Mouse (Mus musculus): ENCODE results near the gene Faf1. TPM values are rescaled to one million over a fixed set of nuclear protein-coding genes. Genes with fewer than 3 reads are reported as not detected.

The Faf1 gene
- polyA plus RNA-seq, 1 experiment from 2014 or later: 45.5 TPM

DNA sequence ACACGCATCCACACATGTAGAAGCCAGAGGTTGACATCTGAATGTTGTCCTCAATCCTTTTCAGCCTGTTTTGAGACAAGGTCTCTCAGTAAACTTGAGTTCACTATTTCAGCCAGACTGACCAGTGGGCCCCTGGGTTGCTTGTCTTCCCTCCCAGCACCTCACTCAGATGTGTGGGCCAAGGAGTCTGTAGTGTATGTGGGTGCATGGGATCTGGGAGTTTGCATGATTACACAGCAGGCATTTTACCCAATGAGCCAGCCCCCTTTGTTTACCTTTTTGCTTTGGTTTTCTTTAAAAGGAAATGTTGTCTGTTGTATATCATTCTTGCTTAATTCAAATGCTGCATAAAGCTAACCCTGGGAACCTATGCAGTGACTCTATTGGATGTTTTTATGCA, 138.8 kb downstream of the Faf1 start:
- Histone ChIP-seq H3K4me1 (no peaks in the 10 kb centered on the region), H3K36me3 (no peaks in the 10 kb centered on the region), H3K4me3 (no peak overlapping the region), H3K9me3 (replicated peaks) (no peaks in the 10 kb centered on the region), H3K27ac (no peak overlapping the region), H3K9ac (no peak overlapping the region), H3K4me2 (replicated peaks) (no peak overlapping the region), H3K27me3 (no peaks in the 10 kb centered on the region)
- no peak for ATAC-seq (ENCODE audit: low FRiP score)
- 88% methylated on average over 1 of the region's 1 CpGs for WGBS

GRCm38 (mm10) chr4:109815592-109815991, 139.2 kb downstream of the Faf1 start:
- no peak for ATAC-seq (ENCODE audit: low FRiP score)
- H3K27me3 ChIP-seq: no peaks in the 10 kb centered on the region
- no peak overlapping the region for H3K4me3 ChIP-seq
- no peak overlapping the region for H3K27ac ChIP-seq
- no peak overlapping the region for H3K4me2 ChIP-seq (replicated peaks)
- WGBS: 81% methylated on average over 1 of the region's 1 CpGs
- H3K9ac ChIP-seq: no peak overlapping the region
- no peaks in the 10 kb centered on the region for H3K4me1 ChIP-seq
- H3K36me3 ChIP-seq: no peaks in the 10 kb centered on the region
- H3K9me3 ChIP-seq (replicated peaks): no peaks in the 10 kb centered on the region

- no peak for ATAC-seq (ENCODE audit: low FRiP score)
- no peak overlapping the region for H3K9ac ChIP-seq
- H3K4me2 ChIP-seq (replicated peaks): no peak overlapping the region
- no peak overlapping the region for H3K4me3 ChIP-seq
- H3K36me3 ChIP-seq: no peaks in the 10 kb centered on the region
- no peaks in the 10 kb centered on the region for H3K9me3 ChIP-seq (replicated peaks)
- no peaks in the 10 kb centered on the region for H3K4me1 ChIP-seq
- no peak overlapping the region for H3K27ac ChIP-seq
- H3K27me3 ChIP-seq: no peaks in the 10 kb centered on the region
Observed at GRCm38 (mm10) chr4:109819455-109819854, 143.1 kb downstream of the Faf1 start.

GRCm38 (mm10) chr4:109829800-109830199, 153.4 kb downstream of the Faf1 start:
- ATAC-seq (ENCODE audit: low FRiP score): no peak
- H3K27me3 ChIP-seq: no peaks in the 10 kb centered on the region
- H3K9me3 ChIP-seq (replicated peaks): no peaks in the 10 kb centered on the region
- no peak overlapping the region for H3K27ac ChIP-seq
- H3K4me2 ChIP-seq (replicated peaks): no peak overlapping the region
- 93% methylated on average over 3 of the region's 3 CpGs for WGBS
- H3K4me3 ChIP-seq: no peak overlapping the region
- no peak overlapping the region for H3K9ac ChIP-seq
- no peaks in the 10 kb centered on the region for H3K4me1 ChIP-seq
- 0 out of 2 replicates have a peak, but pooled peaks cover 6% of the 10 kb centered on the region for H3K36me3 ChIP-seq

DNA sequence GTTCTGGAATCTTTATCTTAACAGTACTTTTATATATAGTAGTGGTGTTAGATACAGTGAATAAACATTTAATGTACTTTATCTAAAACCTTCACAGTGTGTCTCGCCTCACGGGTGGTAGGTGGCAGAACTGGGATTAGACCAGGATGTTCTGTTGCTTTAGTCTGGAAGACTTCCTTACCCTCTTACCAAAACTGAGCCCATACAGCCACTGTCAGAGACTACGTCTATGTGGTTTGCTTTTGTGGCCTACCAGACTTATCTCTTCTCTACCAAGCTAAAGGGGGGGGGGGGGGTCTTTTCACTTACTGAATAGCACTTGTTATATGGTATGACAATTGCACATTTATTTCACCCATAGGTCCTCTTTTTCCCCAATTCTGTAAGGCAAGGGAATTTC, 181.5 kb downstream of the Faf1 start:
- ATAC-seq (ENCODE audit: low FRiP score): no peak
- H3K4me3 ChIP-seq: no peak overlapping the region
- H3K4me2 ChIP-seq (replicated peaks): no peak overlapping the region
- WGBS: 90% methylated on average over 3 of the region's 3 CpGs
- H3K4me1 ChIP-seq: 0 out of 2 replicates have a peak, but pooled peaks cover 10% of the 10 kb centered on the region
- H3K36me3 ChIP-seq: no peaks in the 10 kb centered on the region
- H3K27me3 ChIP-seq: no peaks in the 10 kb centered on the region
- H3K9me3 ChIP-seq (replicated peaks): no peaks in the 10 kb centered on the region
- no peak overlapping the region for H3K27ac ChIP-seq
- no peak overlapping the region for H3K9ac ChIP-seq

DNA sequence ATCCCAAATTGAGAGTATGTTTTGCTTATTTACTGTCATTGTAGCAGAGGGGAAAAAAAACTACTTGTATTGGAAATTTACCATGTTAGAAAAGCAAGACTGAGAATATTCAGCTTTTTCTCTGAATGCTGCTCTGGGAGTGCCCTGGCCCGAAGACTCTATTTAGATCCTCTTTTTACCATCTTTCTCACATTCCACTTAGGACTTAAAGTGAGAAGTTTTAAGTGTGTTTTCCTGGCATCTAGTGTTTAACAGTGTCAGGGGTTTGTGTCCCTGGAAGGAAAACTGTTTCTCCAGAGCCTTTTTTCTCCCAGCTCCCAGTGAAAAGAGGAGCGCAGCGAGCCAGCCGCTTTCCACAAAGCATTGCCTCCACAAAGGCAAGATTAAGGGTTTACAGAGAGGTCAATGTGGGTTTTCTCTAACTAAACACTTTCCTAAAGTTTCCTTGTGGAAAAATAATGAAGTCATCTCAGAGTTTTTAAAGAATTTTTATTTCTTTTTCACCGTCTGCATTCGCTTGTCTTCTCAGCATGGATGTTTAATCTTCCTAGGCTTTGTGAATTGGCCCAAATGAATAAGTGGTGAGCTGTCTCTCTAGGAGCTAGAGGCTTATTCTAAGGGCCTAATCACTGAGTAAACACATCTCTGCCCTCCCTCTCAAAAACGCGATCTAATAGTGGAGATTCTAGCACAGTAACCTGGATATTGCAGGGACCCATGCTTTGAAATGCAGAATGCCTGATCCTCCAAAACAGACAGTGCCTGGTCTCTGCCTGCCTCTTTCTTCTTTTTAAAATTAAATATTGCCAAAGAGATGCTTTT, 182.4 kb downstream of the Faf1 start:
- H3K4me1 ChIP-seq: 0 out of 2 replicates have a peak, but pooled peaks cover 10% of the 10 kb centered on the region
- H3K9me3 ChIP-seq (replicated peaks): no peaks in the 10 kb centered on the region
- H3K36me3 ChIP-seq: no peaks in the 10 kb centered on the region
- H3K9ac ChIP-seq: no peak overlapping the region
- 37% methylated on average over 8 of the region's 8 CpGs for WGBS
- H3K4me3 ChIP-seq: no peak overlapping the region
- no peak overlapping the region for H3K4me2 ChIP-seq (replicated peaks)
- H3K27ac ChIP-seq: no peak overlapping the region
- no peak for ATAC-seq (ENCODE audit: low FRiP score)
- H3K27me3 ChIP-seq: no peaks in the 10 kb centered on the region

DNA sequence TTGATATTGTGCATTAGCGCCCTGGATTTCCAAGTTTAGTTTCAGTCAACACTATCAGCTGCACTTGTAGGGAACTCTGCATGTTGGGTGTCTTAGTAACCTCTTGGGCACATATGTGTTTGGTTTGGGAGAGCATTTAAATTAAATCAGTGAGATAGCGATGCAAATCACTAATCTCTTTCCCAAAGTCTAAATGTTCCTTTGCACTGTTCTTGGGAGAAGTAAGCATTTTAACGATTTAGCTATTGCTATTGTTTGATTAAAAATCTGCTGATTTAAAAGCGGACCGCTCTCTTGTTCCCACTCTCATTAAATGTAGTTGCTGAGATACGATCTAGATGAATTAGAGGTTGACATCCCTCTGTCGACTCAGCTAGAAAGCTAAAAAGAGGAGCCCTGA, 183.0 kb downstream of the Faf1 start:
- no peak overlapping the region for H3K4me2 ChIP-seq (replicated peaks)
- H3K9me3 ChIP-seq (replicated peaks): no peaks in the 10 kb centered on the region
- no peak overlapping the region for H3K4me3 ChIP-seq
- ATAC-seq (ENCODE audit: low FRiP score): no peak
- H3K27ac ChIP-seq: no peak overlapping the region
- no peak overlapping the region for H3K9ac ChIP-seq
- H3K27me3 ChIP-seq: no peaks in the 10 kb centered on the region
- H3K4me1 ChIP-seq: 0 out of 2 replicates have a peak, but pooled peaks cover 10% of the 10 kb centered on the region
- H3K36me3 ChIP-seq: no peaks in the 10 kb centered on the region
- WGBS: 54% methylated on average over 7 of the region's 7 CpGs

- no peak for ATAC-seq (ENCODE audit: low FRiP score)
Observed at GRCm38 (mm10) chr4:109860256-109860655, 183.9 kb downstream of the Faf1 start.

DNA sequence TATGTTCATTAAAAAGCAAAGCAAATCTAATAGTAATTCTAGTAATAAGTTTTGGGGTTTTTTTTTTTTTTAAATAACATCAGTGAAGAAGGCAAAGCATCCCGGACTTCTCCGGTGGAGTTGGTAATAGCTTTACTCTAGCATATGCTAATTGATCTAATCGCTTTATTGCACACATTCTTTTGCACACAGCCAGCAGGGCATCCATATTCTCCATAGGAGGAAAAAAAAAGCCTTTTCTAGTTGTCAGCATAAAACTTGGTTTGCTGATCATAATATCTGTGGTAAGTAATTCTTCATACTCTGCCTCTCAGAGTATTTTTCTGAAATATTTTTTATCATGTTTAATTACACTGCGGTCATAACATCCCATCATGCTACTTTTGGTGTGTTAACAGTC, 185.9 kb downstream of the Faf1 start:
- no peak overlapping the region for H3K4me3 ChIP-seq
- 0 out of 2 replicates have a peak, but pooled peaks cover 10% of the 10 kb centered on the region for H3K4me1 ChIP-seq
- no peaks in the 10 kb centered on the region for H3K9me3 ChIP-seq (replicated peaks)
- H3K27me3 ChIP-seq: no peaks in the 10 kb centered on the region
- no peak overlapping the region for H3K4me2 ChIP-seq (replicated peaks)
- ATAC-seq (ENCODE audit: low FRiP score): no peak
- no peak overlapping the region for H3K27ac ChIP-seq
- H3K9ac ChIP-seq: no peak overlapping the region
- 54% methylated on average over 4 of the region's 4 CpGs for WGBS
- H3K36me3 ChIP-seq: no peaks in the 10 kb centered on the region

More at GRCm38 (mm10) chr4:109860256-109860655, 183.9 kb downstream of the Faf1 start:
- Histone ChIP-seq H3K4me2 (replicated peaks) (no peak overlapping the region), H3K27me3 (no peaks in the 10 kb centered on the region), H3K27ac (no peak overlapping the region), H3K4me3 (no peak overlapping the region), H3K9me3 (replicated peaks) (no peaks in the 10 kb centered on the region), H3K9ac (no peak overlapping the region), H3K4me1 (0 out of 2 replicates have a peak, but pooled peaks cover 10% of the 10 kb centered on the region), H3K36me3 (no peaks in the 10 kb centered on the region)
- WGBS: 55% methylated on average over 2 of the region's 2 CpGs

DNA sequence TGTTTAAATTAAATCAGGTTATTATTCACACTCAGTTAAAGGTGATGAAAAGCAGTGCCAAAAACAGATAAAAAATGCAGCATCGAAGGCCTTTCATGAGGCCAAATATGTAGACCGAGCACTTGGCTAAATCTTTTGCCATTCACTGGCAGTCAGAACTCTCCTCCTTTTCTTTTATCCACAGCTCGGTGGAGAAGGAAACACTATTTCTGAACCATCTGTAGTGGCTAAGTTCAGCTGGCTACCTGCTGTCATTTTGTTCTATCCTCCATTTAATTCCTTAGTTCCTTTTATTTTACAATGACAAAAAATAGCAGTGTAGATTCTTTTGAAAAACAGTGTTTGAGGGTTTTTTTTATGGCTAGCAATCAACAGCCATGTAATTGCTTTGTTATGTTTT, 186.6 kb downstream of the Faf1 start:
- no peak for ATAC-seq (ENCODE audit: low FRiP score)
- H3K36me3 ChIP-seq: no peaks in the 10 kb centered on the region
- H3K9me3 ChIP-seq (replicated peaks): no peaks in the 10 kb centered on the region
- no peak overlapping the region for H3K4me2 ChIP-seq (replicated peaks)
- WGBS: 34% methylated on average over 3 of the region's 3 CpGs
- 0 out of 2 replicates have a peak, but pooled peaks cover 10% of the 10 kb centered on the region for H3K4me1 ChIP-seq
- no peak overlapping the region for H3K4me3 ChIP-seq
- H3K27ac ChIP-seq: no peak overlapping the region
- no peak overlapping the region for H3K9ac ChIP-seq
- H3K27me3 ChIP-seq: no peaks in the 10 kb centered on the region

- H3K4me3 ChIP-seq: no peak overlapping the region
- H3K27me3 ChIP-seq: no peaks in the 10 kb centered on the region
- H3K9me3 ChIP-seq (replicated peaks): no peaks in the 10 kb centered on the region
- no peaks in the 10 kb centered on the region for H3K4me1 ChIP-seq
- H3K27ac ChIP-seq: no peak overlapping the region
- WGBS: 65% methylated on average over 3 of the region's 3 CpGs
- no peak for ATAC-seq (ENCODE audit: low FRiP score)
- 0 out of 2 replicates have a peak, but pooled peaks cover 4% of the 10 kb centered on the region for H3K36me3 ChIP-seq
- H3K4me2 ChIP-seq (replicated peaks): no peak overlapping the region
- H3K9ac ChIP-seq: no peak overlapping the region
Observed at GRCm38 (mm10) chr4:109868897-109869484, 192.6 kb downstream of the Faf1 start.

GRCm38 (mm10) chr4:109884333-109884732, 207.9 kb downstream of the Faf1 start:
- no peak overlapping the region for H3K4me3 ChIP-seq
- no peaks in the 10 kb centered on the region for H3K27me3 ChIP-seq
- no peaks in the 10 kb centered on the region for H3K9me3 ChIP-seq (replicated peaks)
- no peaks in the 10 kb centered on the region for H3K36me3 ChIP-seq
- no peak overlapping the region for H3K9ac ChIP-seq
- H3K4me1 ChIP-seq: no peaks in the 10 kb centered on the region
- WGBS: 29% methylated on average over 4 of the region's 4 CpGs
- H3K4me2 ChIP-seq (replicated peaks): no peak overlapping the region
- H3K27ac ChIP-seq: no peak overlapping the region
- no peak for ATAC-seq (ENCODE audit: low FRiP score)

Data from hindbrain, embryonic 12.5 days (tissue).